Mouse (Mus musculus) lung, postnatal 0 days (tissue): ENCODE measurements around the gene Gm21973.

Source experiments
- CTCF ChIP-seq: IDR thresholded peaks from 2 replicates; pipeline ENCODE4 v1.5.1; 2016; ENCODE audit warnings: antibody characterized with exemption, mild to moderate bottlenecking
- EP300 ChIP-seq: IDR thresholded peaks from 2 replicates; pipeline ENCODE4 v1.6.1; 2016; ENCODE audit warnings: antibody characterized with exemption, mild to moderate bottlenecking, control low read depth

DNA sequence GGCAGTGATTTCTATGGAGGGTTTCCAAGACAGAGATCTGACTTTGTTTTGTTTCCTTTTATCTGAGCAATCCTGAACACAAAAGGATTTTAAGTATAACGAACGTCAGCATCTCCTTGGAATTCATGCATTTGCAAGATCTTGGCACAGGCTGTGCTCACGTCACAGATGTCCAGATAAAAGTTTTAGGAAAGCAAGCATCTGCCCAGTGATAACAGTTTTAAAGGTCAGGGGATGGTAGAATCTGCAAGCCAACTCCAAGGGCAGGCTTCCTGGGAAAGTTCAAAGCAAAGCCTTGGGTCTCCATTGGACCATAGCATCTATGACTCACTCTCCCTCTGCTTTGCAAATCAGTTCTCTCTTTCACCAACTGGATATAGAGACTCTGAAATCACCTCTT, 5.4 kb downstream of the Gm21973 start:
- TF ChIP-seq EP300: no peak
- no peak for TF ChIP-seq CTCF
